Mouse (Mus musculus) Patski (cell line): Measurements from ENCODE around the gene Flrt2. TPM values are rescaled to one million over a fixed set of nuclear protein-coding genes. Genes with fewer than 3 reads are reported as not detected.
"Not testable (repeated sequence)": the region's sequence is repeated elsewhere in the genome, so short reads cannot be mapped to it uniquely, and the experiment has no call there.

Source experiments
- ATAC-seq: fragments of 100-300 bp; one replicate; pipeline ENCODE4 v1.8.0; 2021
- CTCF ChIA-PET: fragments of 350-600 bp; sonication (Branson Sonifier 250); formaldehyde crosslinking; loops from one replicate; lab custom pipeline; 2022; ENCODE audit warnings: inconsistent platforms; lab: Charles Lee
- POLR2A ChIA-PET: fragments of 350-600 bp; sonication (Branson Sonifier 250); formaldehyde crosslinking; loops from one replicate; lab custom pipeline; 2022; ENCODE audit warnings: antibody characterized with exemption, inconsistent platforms; lab: Charles Lee
- DNase-seq: peaks from one replicate; pipeline ENCODE4 v3.0.0-alpha.2; 2011; ENCODE audit warnings: low read depth, low spot score
- H3K27me3 ChIP-seq: fragments of 371-371 bp; one replicate; pipeline ENCODE4 v1.5.1; 2021
- CTCF ChIP-seq: fragments of 100-300 bp; IDR thresholded peaks from one replicate; pipeline ENCODE4 v1.5.1; 2021
- in situ Hi-C: fragments of 300-500 bp; cut with MboI; formaldehyde crosslinking; loops from 3 replicates; pipeline ENCODE4 v1.11.1; 2018; ENCODE audit warnings: low pct_unique_long_range_greater_than_20kb, mixed read lengths
- polyA plus RNA-seq: library from polyadenylated mRNA; unstranded; gene quantifications from one replicate; pipeline ENCODE4 v1.2.3, GENCODE M21; 2021

The Flrt2 gene
- polyA plus RNA-seq = 2.3 TPM

GRCm38 (mm10) chr12:95691961-95692767, at the start of gene Flrt2:
TSS of gene Flrt2 (plus strand) at chr12:95692226.
- in situ Hi-C loops = no loop called here
- ATAC-seq (no peak), DNase-seq (no peak)
- POLR2A ChIA-PET = no interaction called here
- CTCF ChIA-PET = no interaction called here
- H3K27me3 ChIP-seq = no peaks in the 10 kb centered on the region
- TF ChIP-seq CTCF = no peak

GRCm38 (mm10) chr12:95642226-95642625, 49.8 kb upstream of the Flrt2 start:
- ChIA-PET POLR2A (no interaction called here), CTCF (no interaction called here)
- H3K27me3 ChIP-seq = no peaks in the 10 kb centered on the region
- ATAC-seq = no peak
- in situ Hi-C loops = no loop called here
- no peak for DNase-seq
- TF ChIP-seq CTCF = no peak

DNA sequence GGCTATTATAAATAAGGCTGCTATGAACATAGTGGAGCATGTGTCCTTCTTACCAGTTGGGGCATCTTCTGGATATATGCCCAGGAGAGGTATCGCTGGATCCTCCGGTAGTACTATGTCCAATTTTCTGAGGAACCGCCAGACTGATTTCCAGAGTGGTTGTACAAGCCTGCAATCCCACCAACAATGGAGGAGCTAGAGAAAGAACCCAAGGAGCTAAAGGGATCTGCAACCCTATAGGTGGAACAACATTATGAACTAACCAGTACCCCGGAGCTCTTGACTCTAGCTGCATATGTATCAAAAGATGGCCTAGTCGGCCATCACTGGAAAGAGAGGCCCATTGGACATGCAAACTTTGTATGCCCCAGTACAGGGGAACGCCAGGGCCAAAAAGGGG, 44.8 kb upstream of the Flrt2 start:
- POLR2A ChIA-PET, ATAC-seq, H3K27me3 ChIP-seq, in situ Hi-C loops, DNase-seq, CTCF ChIA-PET: not testable (repeated sequence)

DNA sequence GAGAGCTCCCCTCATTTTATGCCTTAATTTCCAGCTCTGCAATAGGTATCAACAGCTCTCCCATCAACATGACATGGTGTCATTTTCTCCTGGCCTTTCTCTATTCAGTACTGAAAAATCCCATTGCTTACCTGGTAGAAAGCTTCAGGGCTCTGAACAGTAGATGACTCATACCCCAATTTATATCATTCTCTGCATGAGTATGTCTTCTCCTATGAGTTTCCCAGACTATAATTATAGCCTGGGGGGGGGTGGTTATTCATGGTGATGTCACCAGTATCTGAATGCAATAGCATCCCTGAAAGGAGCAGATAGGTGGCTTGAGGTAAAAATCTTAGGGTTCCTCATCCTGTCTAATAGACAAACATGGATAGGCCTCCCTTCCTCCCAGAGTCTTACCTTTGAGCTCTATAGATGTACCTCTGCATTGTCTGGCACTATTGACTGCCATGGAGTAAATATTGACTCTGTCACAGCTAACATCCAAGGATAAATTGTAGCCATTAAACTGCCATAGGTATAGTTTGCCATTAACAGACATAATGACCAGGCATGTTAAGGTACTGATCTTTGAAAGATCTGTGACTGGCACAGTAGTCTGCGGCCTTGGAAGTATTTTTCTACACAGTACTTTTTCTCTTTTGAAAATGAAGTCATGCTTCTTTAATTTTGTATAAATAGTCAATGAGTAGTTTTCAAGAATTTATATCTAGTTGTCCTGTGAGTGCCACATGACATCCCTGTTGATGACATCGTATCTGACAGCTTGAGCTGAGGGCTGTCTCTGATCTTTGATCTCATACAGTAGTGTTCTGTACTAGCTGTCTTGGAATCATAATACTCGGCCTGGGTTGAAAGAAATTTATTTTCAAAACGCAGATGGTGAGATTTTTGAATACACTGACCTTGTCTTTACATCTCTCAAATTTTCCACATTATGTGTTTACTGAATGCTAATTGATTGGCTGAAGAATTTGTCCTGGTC, 39.6 kb upstream of the Flrt2 start:
- H3K27me3 ChIP-seq = no peaks in the 10 kb centered on the region
- ATAC-seq = peak; percentile 39
- no peak for TF ChIP-seq CTCF
- ChIA-PET CTCF (no interaction called here), POLR2A (no interaction called here)
- DNase-seq = peak; percentile 20
- in situ Hi-C loops = no loop called here

DNA sequence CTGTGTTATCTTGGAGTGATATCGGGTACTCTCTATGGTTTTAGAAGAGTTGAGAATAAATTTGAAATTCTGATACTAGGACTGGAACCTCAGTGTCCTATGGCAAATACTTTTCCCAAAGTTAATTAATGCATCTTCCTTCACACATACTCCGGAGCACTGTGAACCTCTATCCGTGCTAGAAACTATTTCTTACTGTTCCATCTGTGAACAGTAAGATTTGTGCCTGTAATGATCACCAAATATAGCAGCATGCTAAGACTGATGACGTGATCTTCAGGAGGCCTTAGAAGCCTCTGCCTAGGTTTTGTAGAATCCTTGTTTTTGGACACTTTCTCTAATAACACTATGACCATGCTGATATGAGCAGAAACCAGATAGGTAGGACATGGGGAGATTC, 35.4 kb upstream of the Flrt2 start:
- no peaks in the 10 kb centered on the region for H3K27me3 ChIP-seq
- CTCF ChIA-PET = no interaction called here
- no peak for DNase-seq
- no peak for ATAC-seq
- POLR2A ChIA-PET = no interaction called here
- no peak for TF ChIP-seq CTCF
- in situ Hi-C loops = no loop called here

DNA sequence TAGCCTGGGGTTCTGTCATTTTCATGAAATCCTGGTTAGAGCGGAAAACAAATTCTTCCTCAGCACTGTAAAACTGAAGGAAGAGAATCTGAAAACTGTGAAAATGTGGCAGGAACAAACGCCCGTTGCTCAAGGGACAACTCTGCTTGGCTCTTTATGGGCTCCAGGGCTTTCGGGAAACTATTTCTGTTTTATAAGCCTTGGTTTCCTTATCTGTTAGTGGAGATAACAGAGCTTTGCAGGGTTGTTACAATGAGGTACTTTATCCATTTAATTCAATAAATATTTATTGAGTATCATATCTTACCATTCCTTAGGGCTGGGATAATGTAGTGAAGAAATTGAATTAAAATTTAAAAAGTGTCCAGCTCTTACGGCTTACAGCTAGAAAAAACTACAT, 24.7 kb upstream of the Flrt2 start:
- H3K27me3 ChIP-seq = no peaks in the 10 kb centered on the region
- CTCF ChIA-PET = no interaction called here
- POLR2A ChIA-PET = no interaction called here
- DNase-seq = no peak
- ATAC-seq = no peak
- in situ Hi-C loops = no loop called here
- no peak for TF ChIP-seq CTCF

- POLR2A ChIA-PET = no interaction called here
- in situ Hi-C loops = no loop called here
Observed at GRCm38 (mm10) chr12:95675711-95676110, 16.3 kb upstream of the Flrt2 start.

DNA sequence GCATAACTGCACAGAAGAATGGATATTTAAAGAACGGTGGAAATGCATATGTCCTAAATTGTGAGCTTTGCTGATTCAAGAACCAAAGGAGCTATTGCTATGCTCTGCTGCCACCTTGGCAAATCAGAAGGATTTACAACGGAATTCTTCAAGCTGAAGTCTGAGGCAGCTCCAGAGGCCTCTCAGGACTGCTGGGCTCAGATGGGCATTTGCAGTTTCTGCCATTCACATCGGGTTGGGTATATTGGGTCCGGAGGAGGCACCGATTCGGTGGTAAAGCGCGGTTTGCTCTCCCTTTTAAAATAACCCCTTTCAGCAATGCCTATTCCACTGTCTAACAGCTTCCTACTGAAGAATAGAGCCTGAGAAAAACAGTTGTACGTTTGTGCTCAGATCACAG, 1.2 kb upstream of the Flrt2 start:
- ChIA-PET POLR2A (no interaction called here), CTCF (interaction anchor here (1.1 to 1.4 kb wide), 2 partner anchors 10 to 224 kb away, joined by 3 read pairs; no protein-coding TSS in a partner anchor)
- no peaks in the 10 kb centered on the region for H3K27me3 ChIP-seq
- ATAC-seq = peak; percentile 34
- in situ Hi-C loops = no loop called here
- TF ChIP-seq CTCF = peak; percentile 74
- no peak for DNase-seq

More at GRCm38 (mm10) chr12:95675711-95676110, 16.3 kb upstream of the Flrt2 start:
- H3K27me3 ChIP-seq = no peaks in the 10 kb centered on the region
- CTCF ChIA-PET = no interaction called here
- TF ChIP-seq CTCF = no peak
- ATAC-seq (no peak), DNase-seq (no peak)

- in situ Hi-C loops = no loop called here
- no peak for TF ChIP-seq CTCF
- H3K27me3 ChIP-seq = no peaks in the 10 kb centered on the region
- DNase-seq (no peak), ATAC-seq (no peak)
- CTCF ChIA-PET = no interaction called here
- POLR2A ChIA-PET = no interaction called here
Observed at GRCm38 (mm10) chr12:95692948-95693650, 1.1 kb downstream of the Flrt2 start.
